Mouse (Mus musculus) layer of hippocampus, adult 2 months (tissue): ENCODE measurements around the gene Syt3. TPM values are rescaled to one million over a fixed set of nuclear protein-coding genes. Genes with fewer than 3 reads are reported as not detected.

Experiments used
- DNase-seq, 2 experiments: peaks; one replicate each; pipeline ENCODE4 v3.0.0; 2022; ENCODE audit warnings: low spot score in 2 of 2
- H3K27ac ChIP-seq: fragments of 200-600 bp; 2 replicates; pipeline ENCODE4 v1.8.1; 2022
- H3K4me3 ChIP-seq: fragments of 200-600 bp; 2 replicates; pipeline ENCODE4 v1.8.1; 2022; ENCODE audit warnings: mild to moderate bottlenecking
- CTCF ChIP-seq: fragments of 200-600 bp; conservative IDR thresholded peaks from 2 replicates; pipeline ENCODE4 v1.8.1; 2022; ENCODE audit warnings: antibody characterized with exemption, mild to moderate bottlenecking, moderate library complexity
- total RNA-seq, 2 experiments: library from RNA; stranded (reverse); gene quantifications; 2 replicates each; pipeline ENCODE4 v1.2.3; 2021

Gene Syt3
- total RNA-seq, 2 experiments from 2014 or later = 89.4 to 95.9 TPM

GRCm38 (mm10) chr7:44432550-44432949 lies 48.6 kb downstream of the Syt3 start:
- no peak for DNase-seq
- no peak overlapping the region; the same call in 1 of the 2 replicates for H3K4me3 ChIP-seq
- no peak for TF ChIP-seq CTCF

GRCm38 (mm10) chr7:44433371-44433770 lies 49.5 kb downstream of the Syt3 start:
- no peak for TF ChIP-seq CTCF
- H3K27ac ChIP-seq = no peak overlapping the region

More at GRCm38 (mm10) chr7:44432550-44432949, 48.6 kb downstream of the Syt3 start:
- peak overlapping the region; percentile 72 for H3K27ac ChIP-seq

GRCm38 (mm10) chr7:44434089-44434488 lies 50.2 kb downstream of the Syt3 start:
- H3K27ac ChIP-seq = no peak overlapping the region
- DNase-seq = no peak
- H3K4me3 ChIP-seq = no peak overlapping the region
- TF ChIP-seq CTCF = no peak

More at GRCm38 (mm10) chr7:44433371-44433770, 49.5 kb downstream of the Syt3 start:
- DNase-seq = no peak
- no peak overlapping the region for H3K4me3 ChIP-seq

GRCm38 (mm10) chr7:44435796-44436195 lies 51.9 kb downstream of the Syt3 start:
- Histone ChIP-seq H3K27ac (peak overlapping the region; percentile 10; the same call in 1 of the 2 replicates), H3K4me3 (no peak overlapping the region)
- no peak for DNase-seq
- no peak for TF ChIP-seq CTCF

GRCm38 (mm10) chr7:44436267-44436666 lies 52.4 kb downstream of the Syt3 start:
- no peak for DNase-seq
- peak; percentile 65 for TF ChIP-seq CTCF
- H3K27ac ChIP-seq = peak overlapping the region; percentile 10; the same call in 1 of the 2 replicates
- H3K4me3 ChIP-seq = no peak overlapping the region

GRCm38 (mm10) chr7:44437188-44437587 lies 53.3 kb downstream of the Syt3 start:
- Histone ChIP-seq H3K4me3 (no peak overlapping the region), H3K27ac (peak overlapping the region; percentile 64; the same call in 1 of the 2 replicates)
- TF ChIP-seq CTCF = no peak
- no peak for DNase-seq

- DNase-seq = no peak
- Histone ChIP-seq H3K27ac (peak overlapping the region; percentile 64; the same call in 1 of the 2 replicates), H3K4me3 (no peak overlapping the region)
- no peak for TF ChIP-seq CTCF
Observed at GRCm38 (mm10) chr7:44437933-44438332, 54.0 kb downstream of the Syt3 start.

GRCm38 (mm10) chr7:44439696-44440095 lies 55.8 kb downstream of the Syt3 start:
- Histone ChIP-seq H3K27ac (peak overlapping the region; percentile 99; the same call in 1 of the 2 replicates), H3K4me3 (no peak overlapping the region)
- no peak for TF ChIP-seq CTCF
- no peak for DNase-seq

- TF ChIP-seq CTCF = no peak
Observed at GRCm38 (mm10) chr7:44440479-44440878, 56.6 kb downstream of the Syt3 start.

GRCm38 (mm10) chr7:44441180-44441579 lies 57.3 kb downstream of the Syt3 start:
- no peak for DNase-seq
- H3K27ac ChIP-seq = peak overlapping the region; percentile 99
- peak overlapping the region; percentile 78 for H3K4me3 ChIP-seq
- TF ChIP-seq CTCF = peak; percentile 32

More at GRCm38 (mm10) chr7:44440479-44440878, 56.6 kb downstream of the Syt3 start:
- no peak overlapping the region for H3K4me3 ChIP-seq
- DNase-seq = no peak
- H3K27ac ChIP-seq = peak overlapping the region; percentile 99

- H3K27ac ChIP-seq = peak overlapping the region; percentile 99
- no peak for TF ChIP-seq CTCF
- peak overlapping the region; percentile 78 for H3K4me3 ChIP-seq
- peak; percentile 61 to 74 for DNase-seq
Observed at GRCm38 (mm10) chr7:44441648-44442109, 57.8 kb downstream of the Syt3 start.

GRCm38 (mm10) chr7:44442407-44442821 lies 58.5 kb downstream of the Syt3 start:
- peak overlapping the region; percentile 78 for H3K4me3 ChIP-seq
- no peak for DNase-seq
- no peak for TF ChIP-seq CTCF
- peak overlapping the region; percentile 99 for H3K27ac ChIP-seq

- Histone ChIP-seq H3K4me3 (peak overlapping the region; percentile 78), H3K27ac (peak overlapping the region; percentile 99)
- TF ChIP-seq CTCF = peak; percentile 56
- DNase-seq = no peak
Observed at GRCm38 (mm10) chr7:44443268-44444173, 59.6 kb downstream of the Syt3 start.
